Mouse (Mus musculus): ENCODE results near the gene Bmp2k. TPM values are rescaled to one million over a fixed set of nuclear protein-coding genes. Genes with fewer than 3 reads are reported as not detected.

Bmp2k gene
- polyA plus RNA-seq, 2 experiments from 2014 or later = 8.3 to 19.3 TPM

DNA sequence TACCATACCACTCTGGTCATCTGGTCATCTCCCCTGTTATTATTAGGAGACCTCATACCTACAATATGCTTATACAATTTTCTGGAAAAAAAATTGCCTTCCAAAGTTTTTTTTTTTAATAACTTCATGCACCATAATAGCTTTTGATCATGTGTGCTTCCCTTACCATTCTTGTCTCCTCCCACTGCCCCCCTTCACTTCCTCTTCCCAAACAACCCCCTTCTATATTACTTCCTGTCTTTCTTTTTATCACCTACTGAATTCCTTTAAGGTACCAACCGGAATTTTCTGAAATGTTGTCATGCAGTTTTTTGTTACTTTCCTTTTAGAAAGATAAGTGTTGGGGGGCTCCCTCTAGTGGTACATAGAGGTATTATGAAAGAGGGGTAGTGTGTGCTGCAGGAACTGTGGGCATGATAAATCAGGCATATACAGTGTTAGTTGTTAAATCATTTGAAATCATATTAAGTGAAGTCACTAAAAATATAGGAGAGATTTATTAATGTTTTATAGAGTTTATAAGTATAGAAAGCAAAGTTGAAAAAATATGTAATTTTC is 58.1 kb downstream of the Bmp2k start:
- peak; percentile 77 for ATAC-seq

DNA sequence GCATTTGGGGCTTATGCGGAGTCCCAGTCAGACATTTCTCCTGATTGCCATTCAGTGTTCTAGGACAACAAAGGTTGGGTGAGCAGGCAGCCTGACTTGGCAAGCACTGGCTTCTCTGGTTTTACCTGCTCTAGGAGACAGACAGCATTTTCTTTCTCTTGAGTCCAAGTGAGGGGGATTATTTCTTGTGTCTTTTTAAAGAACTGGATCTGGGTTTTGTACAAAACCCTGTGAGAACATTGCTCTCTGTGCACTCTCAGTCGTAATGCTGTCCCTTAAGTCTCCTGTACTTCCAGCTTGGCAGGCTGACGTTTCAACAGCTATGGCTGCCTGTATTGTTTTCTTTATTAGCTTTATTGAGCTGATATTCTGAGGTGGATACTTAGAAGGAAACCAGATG is 58.9 kb downstream of the Bmp2k start:
- ATAC-seq = no peak

DNA sequence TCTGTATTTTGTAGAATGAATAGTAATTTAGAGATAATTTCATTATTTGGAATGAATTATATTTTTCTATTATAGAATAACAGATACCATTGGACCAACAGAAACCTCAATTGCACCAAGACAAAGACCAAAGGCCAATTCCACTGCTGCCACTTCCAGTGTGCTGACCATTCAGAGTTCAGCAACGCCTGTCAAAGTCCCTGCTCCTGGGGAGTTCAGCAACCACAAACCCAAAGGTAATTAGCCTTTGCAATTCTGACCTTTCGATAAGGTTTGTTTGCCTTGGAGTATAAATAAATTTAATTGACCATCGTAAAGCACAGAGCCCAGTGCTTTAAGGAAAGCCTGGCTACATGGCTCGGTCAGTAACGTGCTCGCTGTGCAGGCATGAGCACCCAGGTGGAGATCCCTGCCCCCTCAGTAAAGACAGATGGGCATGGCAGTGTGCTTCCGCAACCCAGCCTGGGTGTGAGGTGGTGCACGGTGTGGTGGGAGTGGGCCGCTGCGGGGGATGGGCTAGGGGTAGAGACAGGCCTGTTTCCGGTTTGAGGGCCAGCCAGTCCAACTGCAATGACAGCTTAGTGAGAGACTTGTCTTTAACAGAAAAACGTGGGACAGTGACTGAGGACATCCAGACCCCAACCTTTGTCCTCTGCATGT is 59.4 kb downstream of the Bmp2k start:
- ATAC-seq = no peak

DNA sequence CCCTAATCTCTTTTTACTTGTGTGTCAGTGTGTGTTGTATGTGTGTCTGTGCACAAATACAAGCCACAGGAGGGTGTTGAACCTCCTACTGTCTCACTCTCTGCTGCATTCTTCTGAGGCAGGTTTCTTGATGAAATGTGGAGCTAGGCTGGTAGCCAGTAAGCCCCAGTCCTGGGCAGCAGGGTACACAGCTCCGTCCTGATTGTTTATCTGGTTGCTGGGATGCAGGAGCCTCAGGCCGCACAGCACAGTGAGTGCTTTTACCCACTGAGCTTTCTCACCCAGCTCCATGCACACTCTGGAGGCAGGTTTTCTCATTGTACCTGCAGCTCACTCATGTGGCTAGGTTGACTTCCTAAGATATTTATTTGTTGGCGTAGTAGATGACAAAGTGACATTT is 63.4 kb downstream of the Bmp2k start:
- ATAC-seq = no peak

DNA sequence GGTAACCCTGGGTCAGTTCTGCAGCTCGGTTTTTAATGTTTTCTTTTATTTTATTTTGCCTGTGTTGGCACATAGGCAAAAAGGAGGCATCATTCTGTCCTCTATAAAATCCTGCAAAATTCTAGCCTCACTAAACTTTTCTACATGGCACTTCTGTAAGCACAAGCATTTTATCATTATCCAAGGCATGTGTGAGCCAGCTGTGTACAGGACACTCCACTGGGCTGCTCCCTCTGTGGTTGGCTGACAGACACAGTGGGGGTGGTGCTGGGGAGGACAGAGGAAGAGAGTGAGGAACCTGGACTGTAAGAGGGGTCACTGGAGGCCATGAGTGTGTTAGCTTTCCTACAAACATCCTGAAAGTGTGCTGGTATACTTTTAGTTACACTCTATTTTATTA is 64.6 kb downstream of the Bmp2k start:
- no peak for ATAC-seq

DNA sequence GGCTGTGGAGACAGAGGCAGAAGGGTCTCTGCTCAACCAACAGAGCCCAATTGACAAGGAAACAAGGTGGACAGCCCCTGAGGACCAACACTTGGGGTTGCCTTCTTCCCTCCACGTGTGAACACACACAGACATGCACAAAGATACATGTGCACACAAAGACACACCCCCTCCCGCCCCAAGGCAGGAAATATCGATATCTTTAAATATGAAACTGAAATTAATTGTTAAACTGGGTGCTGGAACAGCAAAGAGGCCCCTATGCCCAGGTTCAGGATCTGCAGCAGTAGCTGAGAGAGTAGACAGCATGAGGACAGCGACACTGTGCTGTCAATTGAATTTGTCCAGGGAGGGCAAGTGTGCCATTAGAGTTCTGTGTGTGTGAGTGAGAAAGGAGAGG is 68.3 kb downstream of the Bmp2k start:
- peak; percentile 56 for ATAC-seq

DNA sequence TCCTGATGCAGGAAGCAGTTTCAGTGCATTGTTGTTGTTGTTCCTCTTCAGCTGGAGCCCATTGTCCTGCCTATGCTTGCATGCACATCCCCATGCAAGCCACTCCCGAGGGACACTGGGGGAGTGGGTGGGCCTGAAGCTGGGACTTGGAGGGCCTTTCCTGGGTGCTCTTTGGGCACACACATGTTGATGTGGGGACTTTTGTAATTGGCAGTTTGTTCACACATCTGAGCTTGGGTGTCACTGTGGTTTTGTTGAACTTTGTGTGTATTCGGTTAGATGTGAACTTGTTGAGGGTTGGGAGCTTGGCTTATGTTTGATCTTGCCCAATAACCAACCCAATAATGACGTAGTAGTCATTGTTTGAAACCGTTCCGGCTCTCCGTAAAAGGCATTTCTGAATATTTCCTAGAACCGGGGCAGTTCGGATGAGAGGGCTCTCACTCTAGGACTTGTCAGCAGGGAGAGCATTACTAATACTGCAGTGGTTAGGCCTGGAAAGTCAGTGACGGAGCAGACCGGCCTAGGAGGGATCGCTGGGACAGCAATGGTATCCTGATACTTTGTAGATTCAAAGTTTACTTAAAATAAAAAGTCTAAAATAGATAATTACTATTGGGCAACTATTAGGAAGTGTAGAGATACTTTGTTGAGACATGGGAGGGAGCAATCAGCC is 78.1 kb downstream of the Bmp2k start:
- no peak for ATAC-seq

DNA sequence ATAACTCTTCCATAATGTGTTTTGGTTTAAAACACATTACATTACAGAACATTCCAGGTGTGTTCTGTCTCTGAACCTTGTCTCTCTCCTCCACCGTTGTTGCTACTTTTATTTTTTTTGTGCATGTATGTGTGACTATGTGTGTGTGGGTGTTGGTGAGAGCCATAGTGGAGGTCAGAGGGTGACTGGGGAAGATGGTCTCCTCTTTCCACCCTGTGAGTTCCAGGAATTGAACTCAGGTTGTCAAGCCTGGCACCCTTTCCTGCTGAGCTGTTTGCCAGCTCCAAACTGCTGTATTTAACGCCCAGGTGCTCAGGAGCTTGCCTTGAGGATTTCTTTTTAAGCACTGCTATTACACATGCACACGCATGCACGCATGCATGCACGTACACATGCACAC is 78.7 kb downstream of the Bmp2k start:
- ATAC-seq = no peak

DNA sequence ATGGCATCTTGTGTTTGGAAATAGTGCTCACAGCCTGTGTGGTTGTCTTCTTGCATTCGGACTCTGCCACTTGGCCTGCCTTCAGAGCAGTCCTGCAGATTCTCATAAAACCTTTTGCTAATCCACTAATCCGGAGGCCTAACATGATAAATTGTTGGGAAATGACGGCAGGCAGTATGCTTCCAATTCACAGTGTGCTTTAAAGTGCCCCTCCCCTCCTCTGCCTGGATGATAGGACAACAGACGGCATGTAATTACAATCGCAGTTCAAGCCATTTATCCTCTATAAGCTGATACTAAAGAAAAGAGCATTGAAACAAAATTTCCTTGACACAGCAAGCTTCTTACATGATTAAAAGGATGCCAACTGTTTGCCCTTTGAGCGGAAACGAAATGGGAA is 80.2 kb downstream of the Bmp2k start:
- no peak for ATAC-seq

DNA sequence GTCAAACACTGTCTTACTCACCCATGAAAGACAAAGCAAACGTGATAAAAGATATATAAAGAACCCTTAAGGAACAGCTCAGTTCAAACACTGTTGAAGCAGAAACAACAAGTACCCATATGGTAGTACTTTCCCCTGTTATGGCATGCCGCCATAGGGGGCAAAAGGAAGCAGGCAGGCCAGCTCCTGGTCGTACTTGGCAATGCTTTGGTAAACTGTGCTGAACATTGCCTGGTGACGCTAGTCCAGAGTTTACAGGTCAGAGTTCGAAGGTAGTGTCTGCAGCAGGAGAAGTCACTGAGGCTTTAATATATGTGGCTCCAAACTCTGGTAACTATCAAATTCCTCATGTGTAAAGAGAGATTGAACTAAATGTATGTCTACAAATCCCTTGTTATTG is 81.2 kb downstream of the Bmp2k start:
- ATAC-seq = no peak

DNA sequence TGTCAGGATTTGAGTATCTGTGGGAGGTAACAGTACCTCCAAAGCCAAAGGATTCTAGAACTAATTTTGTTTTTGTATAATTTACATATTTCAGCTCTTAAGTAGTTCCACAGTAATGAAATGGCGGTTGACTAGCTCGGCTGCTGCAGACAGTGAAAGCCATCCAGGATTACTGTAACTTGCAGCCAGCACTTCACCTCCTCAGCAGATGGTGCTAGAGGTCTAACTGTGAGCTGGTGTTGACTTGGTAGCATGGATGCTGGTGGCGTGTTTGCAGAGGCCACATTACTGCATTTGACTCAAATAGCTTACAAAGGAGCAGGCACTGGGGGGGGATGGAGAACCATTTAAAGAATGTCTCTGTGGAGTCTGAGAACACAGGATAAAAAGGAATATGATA is 84.0 kb downstream of the Bmp2k start:
- peak; percentile 78 for ATAC-seq

DNA sequence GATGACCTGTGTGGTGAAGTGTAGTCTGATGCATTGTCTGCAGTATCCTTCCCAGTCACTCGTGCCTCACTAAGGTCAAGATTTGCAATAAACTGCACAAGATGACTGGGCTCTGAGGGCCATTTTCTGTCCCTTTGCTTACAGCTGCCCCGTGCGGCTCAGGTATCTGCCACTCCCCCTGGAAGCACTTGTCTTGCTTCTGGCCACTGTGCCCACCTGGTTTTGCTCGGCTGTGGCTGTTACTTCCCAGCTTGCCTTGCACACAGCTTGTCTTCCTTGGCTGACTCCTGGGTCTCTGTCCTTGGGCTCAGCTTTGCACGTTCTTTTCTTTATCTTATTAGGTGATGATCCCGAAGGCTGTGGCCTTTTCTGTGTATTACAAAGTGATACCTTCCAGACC is 86.2 kb downstream of the Bmp2k start:
- ATAC-seq = no peak

DNA sequence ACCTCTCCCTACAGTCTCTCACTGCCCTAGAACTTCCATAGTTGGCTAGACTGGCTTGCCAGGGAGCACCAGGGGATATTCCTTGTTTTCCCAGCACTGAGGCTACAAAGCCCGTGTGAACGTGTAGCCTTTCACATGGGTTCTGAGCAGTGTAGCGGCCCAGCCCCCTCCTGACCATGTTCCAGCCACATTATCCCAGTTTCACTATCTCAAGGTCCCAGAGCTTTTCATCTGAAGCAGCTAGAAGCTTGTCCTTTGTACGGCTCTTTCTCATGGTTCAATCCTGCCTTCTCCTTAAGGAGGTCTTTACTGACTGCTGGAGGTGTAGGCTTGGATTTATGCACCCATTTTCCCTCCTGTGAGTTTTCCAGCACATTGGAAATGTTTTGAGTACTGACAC is 87.1 kb downstream of the Bmp2k start:
- ATAC-seq = no peak

DNA sequence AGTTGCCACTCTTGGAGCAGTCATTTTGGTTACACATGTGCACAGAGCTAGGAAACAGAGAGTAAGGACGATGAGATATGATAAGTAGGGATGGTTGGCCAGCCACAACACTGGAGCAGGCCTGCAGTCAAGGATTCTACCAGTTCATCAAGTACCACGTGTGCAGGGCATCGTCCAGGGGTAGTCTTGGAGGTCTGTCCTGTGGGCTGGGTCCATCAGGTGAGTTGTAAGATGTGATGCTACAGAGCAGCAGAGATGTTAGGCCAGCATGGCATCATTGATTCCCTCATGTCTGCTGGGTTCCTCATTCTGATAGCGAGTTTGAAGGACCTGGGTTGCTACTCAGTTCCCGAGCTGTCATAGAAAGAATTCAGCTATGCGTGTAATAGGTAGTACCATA is 87.6 kb downstream of the Bmp2k start:
- no peak for ATAC-seq

DNA sequence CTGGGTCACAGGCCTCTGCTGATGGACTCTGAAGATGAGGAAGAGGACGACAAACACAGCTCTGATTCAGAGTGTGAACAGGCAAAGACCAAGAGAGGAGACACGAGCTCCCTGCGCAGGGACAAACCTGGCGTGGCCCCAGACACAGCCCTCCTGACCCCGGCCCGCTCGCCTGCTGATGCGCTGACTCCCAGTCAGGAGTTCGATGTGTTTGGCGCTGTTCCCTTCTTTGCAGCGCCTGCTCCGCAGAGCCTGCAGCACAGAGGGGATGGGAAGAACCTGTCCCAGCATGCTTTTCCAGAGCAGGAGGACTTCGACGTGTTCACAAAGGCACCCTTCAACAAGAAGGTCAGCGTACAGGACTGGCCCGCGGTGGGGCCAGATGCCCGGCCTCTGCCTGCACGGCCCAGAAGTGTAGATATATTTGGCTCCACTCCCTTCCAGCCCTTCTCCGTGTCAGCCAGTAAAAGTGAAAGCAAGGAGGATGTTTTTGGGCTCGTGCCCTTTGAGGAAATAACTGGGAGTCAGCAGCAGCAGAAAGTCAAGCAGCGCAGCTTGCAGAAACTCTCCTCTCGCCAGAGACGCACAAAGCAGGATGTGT is 89.6 kb downstream of the Bmp2k start:
- no peak for ATAC-seq

DNA sequence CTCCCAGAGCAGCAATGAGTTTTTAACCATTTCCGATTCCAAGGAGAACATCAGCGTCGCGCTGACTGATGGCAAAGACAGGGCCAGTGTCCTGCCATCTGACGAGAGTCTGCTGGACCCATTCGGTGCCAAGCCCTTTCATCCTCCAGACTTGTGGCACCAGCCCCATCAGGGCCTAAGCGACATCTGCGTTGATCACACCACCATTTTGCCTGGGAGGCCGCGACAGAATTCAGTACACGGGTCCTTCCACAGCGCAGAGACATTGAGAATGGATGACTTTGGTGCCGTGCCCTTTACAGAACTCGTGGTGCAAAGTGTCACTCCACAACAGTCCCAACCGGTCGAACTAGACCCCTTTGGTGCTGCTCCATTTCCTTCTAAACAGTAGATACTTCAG is 90.3 kb downstream of the Bmp2k start:
- ATAC-seq = no peak

DNA sequence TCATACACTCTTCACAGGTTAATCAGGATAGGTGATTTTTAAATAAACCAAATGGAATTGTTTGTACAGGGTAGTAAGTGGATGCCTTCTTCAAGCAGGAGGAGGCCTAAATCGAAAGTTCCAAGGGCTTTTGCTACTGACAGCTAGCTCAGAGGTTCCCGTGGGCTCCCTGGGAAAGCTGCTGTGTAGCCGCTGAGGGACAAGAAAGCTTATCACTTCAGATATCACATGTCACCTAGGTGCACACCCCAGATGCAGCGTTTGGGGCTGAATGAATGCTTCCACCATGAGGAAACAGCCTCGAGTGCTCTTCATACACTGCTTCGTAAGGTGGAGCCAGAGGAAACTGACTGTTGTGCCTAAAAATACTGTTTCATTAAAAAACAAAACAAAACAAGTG is 90.7 kb downstream of the Bmp2k start:
- no peak for ATAC-seq

DNA sequence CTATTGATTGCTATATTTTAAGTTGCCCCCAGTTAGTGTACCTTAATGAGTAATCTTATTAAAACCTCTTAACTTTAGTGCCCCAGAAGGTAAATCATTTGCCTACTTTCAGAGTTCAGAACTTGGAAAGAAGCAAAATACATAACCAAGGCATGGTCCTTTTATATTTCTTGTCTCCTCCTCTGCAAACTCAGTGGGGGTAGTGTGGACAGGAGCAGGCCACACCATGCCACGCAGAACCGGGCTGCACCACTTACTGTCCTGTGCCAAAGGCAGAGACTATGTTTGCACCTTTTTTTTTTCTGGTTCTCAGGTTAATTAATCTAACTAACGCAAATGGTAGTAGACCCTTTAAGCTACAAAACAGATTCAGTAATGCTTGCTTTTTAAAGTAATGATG is 91.9 kb downstream of the Bmp2k start:
- ATAC-seq = no peak

DNA sequence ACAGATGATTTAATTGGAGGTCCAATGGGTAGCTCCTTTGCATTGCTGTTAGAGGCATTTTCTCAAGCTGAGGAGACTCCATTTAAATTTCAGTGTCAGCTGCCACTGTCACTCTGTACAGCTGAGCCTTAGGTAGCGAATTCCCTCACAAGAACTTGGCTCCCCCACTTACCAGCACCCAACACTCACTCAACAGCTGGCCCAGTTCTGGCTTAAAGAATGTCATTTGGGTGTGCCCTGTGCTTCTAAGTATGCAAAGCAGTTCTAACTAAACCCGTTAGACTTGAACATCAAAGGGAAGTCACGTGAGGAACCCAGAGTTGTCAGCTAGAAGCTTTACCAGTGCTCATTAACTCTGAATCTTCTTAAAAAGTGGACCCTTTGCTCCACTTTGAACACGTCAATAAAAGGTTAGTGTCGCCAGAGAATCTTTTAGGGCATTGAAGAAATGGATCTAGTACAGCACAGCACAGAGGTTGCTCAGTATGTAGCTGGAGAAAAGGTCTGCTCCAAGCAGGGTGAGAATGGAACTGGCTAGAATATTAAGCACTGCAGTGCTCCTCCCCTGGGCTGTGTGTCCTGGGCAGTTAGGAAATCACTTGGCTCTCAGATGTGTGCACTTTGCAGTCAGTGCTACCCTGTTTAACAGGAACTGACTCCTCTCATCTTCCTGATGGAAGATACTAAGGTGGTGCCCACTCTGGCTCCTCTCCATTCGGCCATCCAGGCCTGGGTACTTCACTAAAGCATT is 92.7 kb downstream of the Bmp2k start:
- peak; percentile 90 for ATAC-seq

DNA sequence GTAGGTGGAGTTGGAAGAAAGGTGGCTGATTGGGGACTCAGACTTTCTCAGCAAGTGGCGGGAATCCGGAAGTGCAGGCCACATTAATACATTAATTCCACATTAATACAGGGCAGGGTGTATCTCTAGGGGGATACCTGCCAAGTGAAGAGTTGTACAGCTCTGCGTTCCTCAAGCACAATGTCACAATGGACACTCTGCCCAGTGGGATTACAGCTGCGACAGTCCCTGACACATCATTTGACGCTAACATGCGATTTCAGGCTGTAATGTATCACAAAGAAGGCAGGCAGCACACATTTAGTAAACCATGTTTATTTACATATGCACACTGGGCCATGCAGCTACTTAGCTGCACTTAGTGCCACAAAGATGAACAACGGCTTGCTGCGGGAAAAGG is 95.5 kb downstream of the Bmp2k start:
- no peak for ATAC-seq

DNA sequence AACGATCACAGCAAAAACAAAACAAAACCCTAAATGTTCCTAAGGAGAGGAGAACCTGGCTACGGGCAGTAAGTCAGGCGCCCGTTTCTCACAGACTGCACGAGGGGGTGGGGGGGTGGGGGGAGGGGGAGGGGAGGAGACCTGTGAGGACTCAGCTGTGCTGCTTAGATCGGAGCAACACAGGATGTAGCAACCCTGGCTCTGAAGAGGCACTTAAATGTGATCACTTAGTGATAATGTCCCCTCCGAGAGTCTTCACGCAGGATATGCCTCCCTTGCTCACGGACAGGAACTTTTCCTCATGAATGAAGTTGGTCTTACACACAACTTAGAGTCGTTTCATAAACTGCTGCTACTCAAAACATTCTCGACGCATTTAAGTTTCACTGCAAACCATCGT is 97.8 kb downstream of the Bmp2k start:
- peak; percentile 72 for ATAC-seq

DNA sequence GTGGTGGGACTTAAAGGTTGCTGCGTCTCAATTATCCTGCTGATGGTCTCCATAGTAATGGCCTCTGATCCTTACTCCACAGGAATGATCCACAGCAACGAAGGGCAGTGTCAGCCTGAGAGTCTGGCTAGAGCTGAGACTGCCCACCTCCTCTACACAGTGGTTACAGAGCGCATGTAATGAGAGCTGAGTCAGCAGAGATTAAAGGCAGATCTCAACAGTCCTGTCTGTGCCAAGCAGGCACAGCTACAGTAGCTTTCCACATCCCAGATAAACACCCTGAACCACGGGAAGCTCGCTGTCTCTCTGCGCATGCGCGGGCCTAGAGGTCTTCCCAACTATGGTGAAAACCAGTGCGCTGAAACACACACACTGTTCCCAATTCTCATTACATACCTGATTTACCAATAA is 100.1 kb downstream of the Bmp2k start:
- ATAC-seq = no peak

DNA sequence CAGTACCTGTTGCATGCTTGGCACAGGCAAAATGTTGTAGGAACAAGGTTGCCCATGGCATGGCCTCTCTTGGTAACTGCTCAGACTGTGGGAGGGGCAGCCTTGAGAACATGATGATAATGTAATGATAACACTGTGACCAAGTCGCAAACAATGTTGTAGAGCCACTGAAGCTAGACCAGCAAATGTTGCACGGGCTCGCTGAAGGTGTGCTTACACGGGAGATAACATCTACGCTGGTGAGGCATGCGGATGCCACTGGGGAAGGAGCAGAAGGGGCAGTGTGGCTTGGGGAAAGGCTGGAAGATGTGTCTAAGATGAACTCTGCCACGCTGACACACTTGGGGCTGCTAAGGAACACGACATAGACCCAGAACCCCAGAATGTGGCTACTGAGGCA is 102.5 kb downstream of the Bmp2k start:
- no peak for ATAC-seq

Measured in activated CD4-positive, CD25-positive, alpha-beta regulatory T cell, adult 4 months (primary cell).